Mouse (Mus musculus) erythroid progenitor cell, adult 5-6 weeks (primary cell): ENCODE data around the gene Nlrp1a. TPM values are rescaled to one million over a fixed set of nuclear protein-coding genes. Genes with fewer than 3 reads are reported as not detected.

Experiments
- ATAC-seq: replicated peaks from 2 replicates; pipeline ENCODE4 v1.8.0; 2016; ENCODE audit warnings: moderate number of reproducible peaks, mild to moderate bottlenecking, moderate TSS enrichment, inconsistent platforms; ENCODE audit not compliant: poor library complexity, low FRiP score, severe bottlenecking
- total RNA-seq, 2 experiments: library from RNA; stranded (forward) in 1 of 2; stranded (reverse) in 1 of 2; fragments of 150-400 nt in 1 of 2; fragments of 186-747, 209-891 nt in 1 of 2; gene quantifications; 2 replicates each; pipeline versions ENCODE4 v1.2.3 to v1.2.4; 2015 to 2017; ENCODE audit warnings: low replicate concordance in 2 of 2

Nlrp1a gene
- total RNA-seq (2015; ENCODE audit: low replicate concordance) (1.4 TPM in 1 of 2 replicates, not detected in the other), total RNA-seq (2017; ENCODE audit: low replicate concordance) (0.76 and 0.77 TPM in 2 replicates)

DNA sequence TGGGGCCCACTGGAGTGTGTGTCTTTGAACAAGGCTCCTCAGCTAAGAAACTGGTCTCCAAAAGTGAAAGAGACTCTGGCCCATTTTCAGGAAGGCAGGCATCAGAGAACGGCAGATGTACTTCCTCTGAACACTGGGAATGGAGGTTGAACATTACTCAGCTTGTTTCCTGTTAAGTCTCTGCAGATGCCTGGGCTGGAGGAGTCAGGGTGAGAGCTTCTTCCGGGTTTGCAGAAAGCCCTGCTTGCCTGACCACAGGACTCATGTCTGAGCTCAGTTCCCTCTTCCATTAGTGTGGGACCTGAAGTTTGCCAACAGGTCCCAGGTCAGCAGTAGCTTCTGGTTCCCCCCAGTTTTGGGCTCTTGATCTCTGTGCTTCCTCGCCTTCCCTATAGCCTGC lies at the start of gene Nlrp1a:
Nlrp1a (minus strand) TSS at position 44 of the 400 bp plus-strand sequence.
- ATAC-seq, result no peak

DNA sequence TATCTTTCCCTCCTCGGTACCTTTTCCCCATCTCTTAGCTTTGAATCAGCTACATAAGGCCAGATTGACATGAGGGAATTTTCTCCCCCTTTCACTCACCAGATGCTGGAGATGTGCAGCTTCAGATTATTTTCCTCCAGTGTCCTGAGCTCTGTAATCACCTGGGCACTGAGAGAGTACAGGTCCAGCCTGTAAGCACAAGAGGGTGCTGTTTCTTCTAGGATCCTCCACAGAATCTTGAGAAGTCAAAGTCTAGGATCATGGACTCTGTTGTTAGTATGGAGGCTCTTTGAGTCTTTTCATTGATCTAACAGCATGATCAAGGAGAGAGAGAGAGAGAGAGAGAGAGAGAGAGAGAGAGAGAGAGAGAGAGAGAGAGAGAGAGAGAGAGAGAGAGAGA lies 25.1 kb upstream of the Nlrp1a start:
- ATAC-seq, result no peak

DNA sequence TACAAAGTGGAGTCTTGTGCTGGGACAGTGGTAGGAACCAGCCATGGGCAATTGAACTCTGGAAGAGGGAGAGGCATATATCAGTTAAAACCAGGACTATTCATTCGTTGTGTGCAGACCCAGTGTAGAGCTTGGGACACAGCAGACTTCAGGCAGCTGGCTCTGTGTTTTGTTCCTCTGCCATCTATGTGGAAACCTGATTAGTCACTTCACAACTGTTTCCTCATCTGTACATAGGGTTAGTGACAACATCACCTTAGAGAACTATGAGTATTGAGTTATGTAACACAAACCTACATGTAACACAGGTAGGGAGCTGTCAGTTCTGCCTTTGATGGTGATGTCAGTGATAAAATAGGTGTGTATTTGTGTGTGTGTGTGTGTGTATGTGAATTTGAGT lies 19.6 kb upstream of the Nlrp1a start:
- no peak for ATAC-seq

DNA sequence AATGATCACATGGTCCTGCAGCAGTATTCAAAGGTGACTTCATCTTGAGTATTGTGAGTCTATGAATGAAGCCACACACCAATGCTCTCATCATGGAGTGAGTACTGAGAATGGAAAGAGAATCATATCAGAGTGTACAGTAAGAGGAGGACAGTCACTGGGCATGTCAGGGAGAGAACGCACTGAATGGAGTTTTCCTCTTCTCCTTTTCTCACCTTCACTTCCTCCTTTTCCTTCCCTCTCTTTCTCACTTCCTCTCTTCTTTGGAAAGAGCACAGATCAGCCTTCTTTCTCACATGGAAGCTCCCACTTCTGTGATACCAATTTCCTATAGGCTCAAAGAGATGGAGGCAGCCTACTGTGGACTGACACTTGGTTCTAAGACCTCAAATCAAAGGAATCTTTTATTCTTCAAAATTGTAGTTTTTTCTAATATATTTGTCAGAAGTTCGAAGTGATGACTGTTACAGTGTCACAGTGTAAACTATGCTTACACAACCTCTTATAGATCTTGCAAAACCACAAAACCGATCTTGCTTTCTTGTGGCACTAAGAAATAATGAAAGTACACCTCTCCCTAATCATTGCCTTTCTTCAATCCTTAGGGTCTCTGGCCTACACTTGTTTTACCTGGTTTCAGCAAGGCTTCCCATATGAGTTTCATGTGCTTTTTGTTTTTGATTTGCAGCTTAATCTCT lies 15.1 kb upstream of the Nlrp1a start:
- ATAC-seq, result no peak

DNA sequence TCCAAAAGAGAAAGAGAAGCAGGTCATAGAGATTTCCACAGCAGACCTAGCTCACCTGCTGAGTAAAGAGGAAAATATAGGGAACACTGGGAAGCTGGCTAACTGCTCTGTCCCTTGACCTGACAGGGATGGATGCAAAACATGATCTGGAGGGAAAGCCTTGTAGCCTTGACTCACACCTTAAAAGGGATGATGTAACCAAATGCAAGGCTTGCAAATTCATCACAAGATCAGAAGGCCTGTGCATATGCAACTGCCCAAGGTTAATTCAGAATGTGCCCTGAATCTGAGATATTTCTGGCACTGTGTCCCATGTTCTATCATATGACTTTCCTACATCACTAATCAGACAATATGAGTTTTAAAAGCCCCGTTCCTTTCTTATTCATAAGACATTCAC lies 10.8 kb upstream of the Nlrp1a start:
- no peak for ATAC-seq

DNA sequence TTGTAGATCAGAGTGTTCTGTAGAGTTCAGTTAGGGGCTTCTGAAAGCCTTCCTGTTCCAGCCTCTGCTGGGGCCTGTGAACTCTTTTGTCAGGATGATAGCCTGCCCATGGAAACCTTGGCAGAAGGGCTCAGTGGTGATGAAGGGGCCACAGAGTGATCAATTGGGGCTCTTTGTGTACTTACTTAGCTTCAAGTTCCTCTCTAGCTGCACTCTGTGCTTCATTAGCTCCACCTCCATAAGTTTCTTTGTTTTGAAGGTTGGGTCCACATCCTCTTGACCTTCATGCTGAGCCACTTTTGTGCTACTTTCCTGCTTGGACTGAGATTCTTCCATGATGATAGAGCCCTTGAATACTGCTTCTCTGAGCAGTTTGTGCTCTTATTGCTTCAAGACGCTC lies 2.5 kb downstream of the Nlrp1a start:
- no peak for ATAC-seq

DNA sequence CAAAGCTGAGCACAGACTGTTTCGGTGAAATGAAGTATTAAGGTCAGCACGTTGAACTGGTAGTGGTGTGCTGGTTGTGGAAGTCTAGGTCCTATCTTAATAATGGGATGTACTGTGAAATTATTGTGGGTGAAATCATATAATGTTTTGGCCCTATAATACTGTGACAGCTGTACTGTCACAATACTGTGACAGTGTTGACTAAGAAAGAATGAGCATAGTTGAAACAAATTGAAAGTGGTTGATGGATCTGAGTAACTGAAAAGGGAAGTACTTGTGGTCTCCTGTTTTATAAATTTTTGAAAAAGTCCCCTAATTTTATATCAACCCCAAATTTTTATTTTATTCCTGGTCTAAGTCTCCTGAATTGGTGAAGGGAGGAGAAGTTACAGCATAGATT lies 37.4 kb downstream of the Nlrp1a start:
- ATAC-seq, result no peak

DNA sequence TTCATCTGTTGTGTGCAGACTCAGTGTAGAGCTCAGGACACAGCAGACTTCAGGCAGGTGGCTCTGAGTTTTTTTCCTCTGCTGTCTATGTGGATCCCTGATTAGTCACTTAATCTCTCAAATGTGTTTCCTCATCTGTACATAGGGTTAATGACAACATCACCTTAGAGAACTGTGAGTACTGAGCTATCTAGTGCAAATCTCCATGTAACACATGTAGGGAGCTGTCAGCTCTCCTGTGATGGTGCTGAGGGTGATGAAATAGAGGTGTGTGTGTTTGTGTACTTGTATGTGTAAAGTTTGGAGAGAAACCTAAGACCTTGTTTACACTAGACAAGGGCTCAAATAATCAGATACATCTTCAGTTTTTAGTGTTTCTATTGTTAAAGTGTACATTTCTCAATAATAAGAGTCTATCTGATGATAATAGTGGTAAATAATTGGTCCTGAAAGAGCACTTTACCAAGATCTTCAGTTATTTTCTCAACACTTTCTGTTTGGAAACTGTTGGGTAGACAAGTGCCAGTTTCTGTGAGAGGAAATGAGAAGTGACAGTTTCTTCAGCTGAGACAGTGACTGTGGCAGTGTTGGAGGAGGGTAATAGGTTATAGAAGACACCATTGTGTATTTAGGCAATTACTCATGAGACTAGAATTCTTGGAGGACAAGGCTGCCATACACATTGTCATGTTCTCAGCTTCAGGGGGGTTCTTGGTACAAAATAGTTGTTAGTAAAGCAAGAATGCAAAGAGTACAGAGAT lies 38.1 kb downstream of the Nlrp1a start:
- no peak for ATAC-seq

DNA sequence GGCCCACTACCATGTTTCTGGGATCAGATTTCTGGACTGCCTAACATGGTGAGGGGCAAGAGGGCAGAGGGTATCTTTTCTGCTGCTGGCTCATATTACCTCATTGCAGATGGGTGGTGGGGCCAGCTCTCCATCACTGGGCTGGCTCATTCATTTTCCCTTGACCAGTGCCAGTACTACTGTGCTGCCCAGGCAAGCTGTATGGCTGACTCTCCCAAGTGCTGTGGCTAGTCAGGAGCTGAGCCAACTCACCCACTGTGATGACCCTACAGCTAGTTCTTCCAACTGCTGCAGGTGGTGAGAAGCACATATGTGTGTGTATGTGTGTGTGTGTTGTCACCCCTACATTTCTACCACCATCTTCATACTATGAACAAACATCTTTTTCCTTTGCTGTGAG lies 40.6 kb downstream of the Nlrp1a start:
- ATAC-seq, result no peak

DNA sequence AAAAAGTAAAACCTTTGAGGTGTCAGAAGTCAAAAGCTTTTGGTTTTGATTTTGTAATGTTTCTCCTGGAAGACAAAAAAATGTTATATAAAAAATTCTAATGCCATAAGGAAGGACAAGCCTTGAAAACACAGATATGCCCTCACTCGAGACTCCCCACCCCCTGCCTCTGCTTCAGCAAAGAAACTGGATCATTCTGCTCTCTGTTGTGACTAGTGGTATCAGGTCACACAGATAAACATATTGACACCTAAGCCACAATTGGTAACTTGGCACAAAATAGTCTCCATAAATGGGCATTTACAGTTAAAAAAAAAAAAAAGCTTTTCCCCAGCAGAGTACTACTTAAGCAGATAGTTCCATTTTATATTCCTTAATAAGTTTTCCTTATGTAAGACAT lies 68.2 kb downstream of the Nlrp1a start:
- no peak for ATAC-seq

DNA sequence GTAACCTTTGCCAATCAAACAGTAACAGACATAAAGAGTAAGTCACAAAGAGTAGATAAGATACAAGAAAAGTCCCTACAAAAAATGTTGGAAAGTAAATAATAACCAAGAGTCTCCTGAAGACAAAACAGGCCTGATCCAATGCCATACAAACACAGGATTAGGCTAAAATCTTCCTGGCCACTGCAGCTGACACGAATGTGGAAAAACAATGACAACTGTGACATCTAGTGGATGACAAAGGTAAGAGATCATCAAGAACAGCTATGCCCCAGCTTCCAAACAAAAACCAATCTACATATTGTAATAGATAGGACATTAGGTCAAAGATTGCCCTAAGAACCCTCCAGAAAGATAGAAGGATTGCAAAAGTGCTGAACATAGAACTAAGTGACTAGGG lies 92.0 kb downstream of the Nlrp1a start:
- ATAC-seq, result no peak

Other genes starting within 250 kb of the Nlrp1a start
- gene Nup88, start 174.7 kb downstream of the Nlrp1a start, total RNA-seq (2015; ENCODE audit: low replicate concordance), result 85.4 and 142 TPM in 2 replicates
- gene Nup88, start 174.7 kb downstream of the Nlrp1a start, total RNA-seq (2017; ENCODE audit: low replicate concordance), result 93.7 and 128 TPM in 2 replicates
- gene Rpain, start 174.5 kb downstream of the Nlrp1a start, total RNA-seq (2015; ENCODE audit: low replicate concordance), result 136 and 165 TPM in 2 replicates
- gene Rpain, start 174.5 kb downstream of the Nlrp1a start, total RNA-seq (2017; ENCODE audit: low replicate concordance), result 47.1 and 102 TPM in 2 replicates
- gene C1qbp, start 161.7 kb downstream of the Nlrp1a start, total RNA-seq (2015; ENCODE audit: low replicate concordance), result 87.2 and 106 TPM in 2 replicates
- 7.3 and 24.4 TPM in 2 replicates for gene C1qbp, start 161.7 kb downstream of the Nlrp1a start, total RNA-seq (2017; ENCODE audit: low replicate concordance)
- 1.1 and 3.8 TPM in 2 replicates for gene Dhx33, start 140.3 kb downstream of the Nlrp1a start, total RNA-seq (2015; ENCODE audit: low replicate concordance)
- gene Dhx33, start 140.3 kb downstream of the Nlrp1a start, total RNA-seq (2017; ENCODE audit: low replicate concordance), result 7.4 and 7.8 TPM in 2 replicates
- 56.6 and 62.9 TPM in 2 replicates for gene Mis12, start 125.1 kb downstream of the Nlrp1a start, total RNA-seq (2015; ENCODE audit: low replicate concordance)
- gene Mis12, start 125.1 kb downstream of the Nlrp1a start, total RNA-seq (2017; ENCODE audit: low replicate concordance), result 69.3 and 137 TPM in 2 replicates
- 32.4 and 44.0 TPM in 2 replicates for gene Derl2, start 124.9 kb downstream of the Nlrp1a start, total RNA-seq (2015; ENCODE audit: low replicate concordance)
- 25.0 and 30.2 TPM in 2 replicates for gene Derl2, start 124.9 kb downstream of the Nlrp1a start, total RNA-seq (2017; ENCODE audit: low replicate concordance)
- gene 6330403K07Rik, start 111.2 kb downstream of the Nlrp1a start, total RNA-seq (2015; ENCODE audit: low replicate concordance), result not detected in 2 replicates
- not detected in 2 replicates for gene 6330403K07Rik, start 111.2 kb downstream of the Nlrp1a start, total RNA-seq (2017; ENCODE audit: low replicate concordance)
- gene Nlrp1b, start 86.0 kb upstream of the Nlrp1a start, total RNA-seq (2015; ENCODE audit: low replicate concordance), result not detected in 2 replicates
- gene Nlrp1b, start 86.0 kb upstream of the Nlrp1a start, total RNA-seq (2017; ENCODE audit: low replicate concordance), result 0.68 TPM in 1 of 2 replicates, not detected in the other